Comparison of ENCODE assay signal across 8 mouse cellular contexts in the genomic region with DNA sequence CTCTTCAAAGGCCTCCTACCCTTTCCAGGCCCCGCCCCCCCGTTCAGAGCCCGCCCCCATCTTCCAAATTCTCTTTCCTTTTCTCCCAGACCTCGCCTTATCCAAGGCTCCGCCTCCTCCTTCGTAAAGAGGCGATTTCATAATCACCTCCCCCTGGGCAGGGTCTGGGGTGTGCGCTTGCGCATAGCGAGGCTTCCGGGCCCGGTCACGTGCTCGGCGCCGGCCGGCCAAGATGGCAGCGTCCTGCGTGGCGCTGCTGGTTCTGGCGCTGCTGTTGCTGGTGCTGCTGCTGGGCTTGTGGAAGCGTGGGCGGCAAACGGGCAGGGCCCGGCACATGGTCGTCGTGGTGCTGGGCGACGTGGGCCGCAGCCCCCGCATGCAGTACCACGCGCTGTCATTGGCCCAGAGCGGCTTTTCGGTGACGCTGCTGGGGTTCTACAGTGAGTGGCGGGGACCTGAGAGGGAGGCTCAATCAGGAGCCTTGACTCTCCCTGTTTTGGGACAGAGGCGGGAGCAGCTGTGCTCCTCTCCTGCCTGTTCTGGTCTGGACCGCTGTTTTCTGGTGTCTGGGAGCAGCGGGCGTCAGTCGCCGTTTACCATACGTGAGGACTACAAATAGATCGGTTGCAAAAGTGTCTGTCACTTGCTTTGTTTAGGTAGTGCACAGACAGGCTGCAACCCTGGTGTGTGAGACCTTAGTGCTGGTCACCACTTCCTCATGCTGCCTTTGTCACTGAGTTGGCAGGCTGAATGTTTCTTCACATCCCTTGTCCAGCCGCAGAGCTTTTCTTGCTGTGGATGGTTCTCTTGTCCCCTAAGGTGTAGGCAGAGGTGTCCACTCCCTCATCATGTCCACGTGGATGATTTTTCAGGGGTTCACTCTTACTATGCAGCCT. TPM values are rescaled to one million over a fixed set of nuclear protein-coding genes. Genes with fewer than 3 reads are reported as not detected.
DNase-seq lines count a peak whose midpoint lies in the region; ATAC-seq lines count a peak whose summit lies in the region.

Gene Alg1, plus strand, starts transcription at position 204 of the 896 bp plus-strand sequence.

- peak; percentile 91 for DNase-seq in T-cell, adult 2 months (ENCODE audit: low spot score)
- DNase-seq in cerebellum, postnatal 36 days, result peak; percentile 91 to 95
- peak; percentile 93 to 95 for DNase-seq in frontal cortex, postnatal 36 days (ENCODE audit: low spot score in 2 of 2)
- peak; percentile 90 for DNase-seq in left cerebral cortex, adult 11 months (ENCODE audit: low spot score)
- peak; percentile 95 to 96 for DNase-seq in lung, postnatal 4 days
- DNase-seq in retina, postnatal 7 days (ENCODE audit: low read depth, low spot score), result peak; percentile 84
- DNase-seq in urinary bladder, adult 2 months (ENCODE audit: low spot score), result peak; percentile 86

- H3K4me2 ChIP-seq in hindbrain, embryonic 15.5 days, result peak within 1 kb of the TSS; percentile 66

- peaks cover 19% of the 10 kb centered on the region for H3K4me1 ChIP-seq in hindbrain, embryonic 15.5 days (replicated peaks)

- H3K27ac ChIP-seq in hindbrain, embryonic 15.5 days (replicated peaks), result peak within 1 kb of the TSS; percentile 74

- peaks cover 3% of the 10 kb centered on the region; the same call in 1 of the 2 replicates for H3K27me3 ChIP-seq in hindbrain, embryonic 15.5 days

- H3K4me3 ChIP-seq in hindbrain, embryonic 15.5 days, result peak within 1 kb of the TSS; percentile 70

- H3K9me3 ChIP-seq in hindbrain, embryonic 15.5 days, result no peaks in the 10 kb centered on the region

- H3K9ac ChIP-seq in hindbrain, embryonic 15.5 days, result peak within 1 kb of the TSS; percentile 70

- ATAC-seq in hindbrain, embryonic 15.5 days (ENCODE audit: low FRiP score, low read depth), result peak; percentile 97

- no peaks in the 10 kb centered on the region for H3K36me3 ChIP-seq in hindbrain, embryonic 15.5 days

- WGBS in hindbrain, embryonic 15.5 days, result 2% methylated on average over 47 of the region's 47 CpGs

RNA-seq across cellular contexts. Expression of gene Alg1, which starts in this region (rescaled TPM):
- polyA plus RNA-seq in hindbrain, embryonic 15.5 days (2015; fragmentation: Nextera tagmentation; extraction: Ambion mirVana), result 35.3 and 43.6 TPM in 2 replicates
- polyA plus RNA-seq in urinary bladder, adult 2 months (2012; rRNA removed), result 46.0 and 52.5 TPM in 2 replicates

Comparison
In these comparisons a context has a peak if more than half of its experiments do, and no peak if none do; other contexts are left out.
1. Peak in every context shown above with its lines: DNase-seq, ATAC-seq, H3K4me3 ChIP-seq and H3K27ac ChIP-seq.